Mouse (Mus musculus): ENCODE measurements at regions not wholly inside any gene's neighbourhood (a gene's known extent, or its start where the extent isn't known, plus 50 kb on each side); places are given as distances from the start of the nearest gene placed in this dataset.

- intact Hi-C loops (cut with DNase I): no loop called here
- DNase-seq (ENCODE audit: extremely low spot score in 1 of 2, low spot score in 2 of 2): no peak
Measured at GRCm38 (mm10) chr13:34465456-34465855, 120.5 kb upstream of the Slc22a23 start.

- DNase-seq (ENCODE audit: extremely low spot score in 1 of 2, low spot score in 2 of 2): no peak
- intact Hi-C loops (cut with DNase I): no loop called here
Measured at GRCm38 (mm10) chr13:34464221-34464620, 119.2 kb upstream of the Slc22a23 start.

GRCm38 (mm10) chr13:34462808-34463511 is 118.0 kb upstream of the Slc22a23 start:
- no peak for DNase-seq (ENCODE audit: extremely low spot score in 1 of 2, low spot score in 2 of 2)
- intact Hi-C loops (cut with DNase I): no loop called here

GRCm38 (mm10) chr13:34462206-34462807 is 117.3 kb upstream of the Slc22a23 start:
- no peak for DNase-seq (ENCODE audit: extremely low spot score in 1 of 2, low spot score in 2 of 2)
- intact Hi-C loops (cut with DNase I): no loop called here

- intact Hi-C loops (cut with DNase I): no loop called here
- DNase-seq (ENCODE audit: extremely low spot score in 1 of 2, low spot score in 2 of 2): no peak
Measured at GRCm38 (mm10) chr13:34460969-34461368, 116.0 kb upstream of the Slc22a23 start.

- DNase-seq (ENCODE audit: extremely low spot score in 1 of 2, low spot score in 2 of 2): no peak
- intact Hi-C loops (cut with DNase I): no loop called here
Measured at GRCm38 (mm10) chr13:34456051-34456450, 111.1 kb upstream of the Slc22a23 start.

- intact Hi-C loops (cut with DNase I): no loop called here
- DNase-seq (ENCODE audit: extremely low spot score in 1 of 2, low spot score in 2 of 2): no peak
Measured at GRCm38 (mm10) chr13:34446806-34447205, 101.8 kb upstream of the Slc22a23 start.

GRCm38 (mm10) chr13:34446327-34446726 is 101.3 kb upstream of the Slc22a23 start:
- DNase-seq (ENCODE audit: extremely low spot score in 1 of 2, low spot score in 2 of 2): no peak
- intact Hi-C loops (cut with DNase I): no loop called here

- intact Hi-C loops (cut with DNase I): no loop called here
- no peak for DNase-seq (ENCODE audit: extremely low spot score in 1 of 2, low spot score in 2 of 2)
Measured at GRCm38 (mm10) chr13:34441347-34441746, 96.4 kb upstream of the Slc22a23 start.

- no peak for DNase-seq (ENCODE audit: extremely low spot score in 1 of 2, low spot score in 2 of 2)
- intact Hi-C loops (cut with DNase I): no loop called here
Measured at GRCm38 (mm10) chr13:34427527-34427926, 82.5 kb upstream of the Slc22a23 start.

GRCm38 (mm10) chr13:34424921-34425320 is 79.9 kb upstream of the Slc22a23 start:
- intact Hi-C loops (cut with DNase I): no loop called here
- DNase-seq (ENCODE audit: extremely low spot score in 1 of 2, low spot score in 2 of 2): no peak

- intact Hi-C loops (cut with DNase I): no loop called here
- DNase-seq (ENCODE audit: extremely low spot score in 1 of 2, low spot score in 2 of 2): peak in 1 of 2 experiments; percentile 21
Measured at GRCm38 (mm10) chr13:34421644-34422043, 76.7 kb upstream of the Slc22a23 start.

GRCm38 (mm10) chr13:34420341-34421156 is 75.6 kb upstream of the Slc22a23 start:
- intact Hi-C loops (cut with DNase I): no loop called here
- no peak for DNase-seq (ENCODE audit: extremely low spot score in 1 of 2, low spot score in 2 of 2)

- no peak for DNase-seq (ENCODE audit: extremely low spot score in 1 of 2, low spot score in 2 of 2)
- intact Hi-C loops (cut with DNase I): no loop called here
Measured at GRCm38 (mm10) chr13:34419061-34419460, 74.1 kb upstream of the Slc22a23 start.

- intact Hi-C loops (cut with DNase I): no loop called here
- DNase-seq (ENCODE audit: extremely low spot score in 1 of 2, low spot score in 2 of 2): no peak
Measured at GRCm38 (mm10) chr13:34416603-34417002, 71.6 kb upstream of the Slc22a23 start.

GRCm38 (mm10) chr13:34414533-34414932 is 69.6 kb upstream of the Slc22a23 start:
- intact Hi-C loops (cut with DNase I): no loop called here
- no peak for DNase-seq (ENCODE audit: extremely low spot score in 1 of 2, low spot score in 2 of 2)

- no peak for DNase-seq (ENCODE audit: extremely low spot score in 1 of 2, low spot score in 2 of 2)
- intact Hi-C loops (cut with DNase I): no loop called here
Measured at GRCm38 (mm10) chr13:34408669-34409055, 63.7 kb upstream of the Slc22a23 start.

- DNase-seq (ENCODE audit: extremely low spot score in 1 of 2, low spot score in 2 of 2): peak in 1 of 2 experiments; percentile 74
- intact Hi-C loops (cut with DNase I): no loop called here
Measured at GRCm38 (mm10) chr13:34408007-34408668, 63.2 kb upstream of the Slc22a23 start.

GRCm38 (mm10) chr13:34406291-34406690 is 61.3 kb upstream of the Slc22a23 start:
- intact Hi-C loops (cut with DNase I): no loop called here

More at GRCm38 (mm10) chr13:34406291-34406690, 61.3 kb upstream of the Slc22a23 start:
- no peak for DNase-seq (ENCODE audit: extremely low spot score in 1 of 2, low spot score in 2 of 2)
